Mouse (Mus musculus) forebrain, embryonic 12.5 days (tissue): Measurements from ENCODE around the gene Gm14440. TPM values are rescaled to one million over a fixed set of nuclear protein-coding genes. Genes with fewer than 3 reads are reported as not detected.
"Not testable (repeated sequence)": the region's sequence is repeated elsewhere in the genome, so short reads cannot be mapped to it uniquely, and the experiment has no call there.

Experiments used
- ATAC-seq: fragments of 200-750 bp; cut with Nextera tagmentation; 2 replicates; pipeline ENCODE4 v1.8.0; 2017; ENCODE audit warnings: moderate TSS enrichment; ENCODE audit not compliant: low FRiP score
- H3K27ac ChIP-seq: fragments of 300-500 bp; sonication (generic); 2 replicates; pipeline ENCODE4 v1.5.1; 2016; ENCODE audit warnings: mild to moderate bottlenecking
- H3K27me3 ChIP-seq: fragments of 300-500 bp; sonication (generic); 2 replicates; pipeline ENCODE4 v1.6.1; 2016; ENCODE audit warnings: mild to moderate bottlenecking
- H3K36me3 ChIP-seq: fragments of 300-500 bp; sonication (generic); replicated peaks from 2 replicates; pipeline ENCODE4 v1.6.1; 2016; ENCODE audit warnings: mild to moderate bottlenecking
- H3K4me1 ChIP-seq: fragments of 300-500 bp; sonication (generic); 2 replicates; pipeline ENCODE4 v1.6.1; 2016
- H3K4me2 ChIP-seq: fragments of 300-500 bp; sonication (generic); 2 replicates; pipeline ENCODE4 v1.6.1; 2016; ENCODE audit warnings: mild to moderate bottlenecking, moderate library complexity
- H3K4me3 ChIP-seq: fragments of 300-500 bp; sonication (generic); replicated peaks from 2 replicates; pipeline ENCODE4 v1.5.1; 2016; ENCODE audit warnings: mild to moderate bottlenecking
- H3K9ac ChIP-seq: fragments of 300-500 bp; sonication (generic); 2 replicates; pipeline ENCODE4 v1.6.1; 2016; ENCODE audit warnings: mild to moderate bottlenecking
- H3K9me3 ChIP-seq: fragments of 300-500 bp; sonication (generic); 2 replicates; pipeline ENCODE4 v1.6.1; 2016
- WGBS: fragments of 180-500 bp; shearing (Covaris S2); methylation state at CpG from one replicate; pipeline ENCODE4 v1.1.7; 2016; 5-methylcytosine and 5-hydroxymethylcytosine counted together
- polyA plus RNA-seq: library from polyadenylated mRNA; unstranded; fragments of >200 nt; fragmentation: Nextera tagmentation; extraction: Ambion mirVana; gene quantifications from 2 replicates; pipeline ENCODE4 v1.2.1, GENCODE M21; 2016

Gene Gm14440
- polyA plus RNA-seq, result 4.7 and 5.5 TPM in 2 replicates

DNA sequence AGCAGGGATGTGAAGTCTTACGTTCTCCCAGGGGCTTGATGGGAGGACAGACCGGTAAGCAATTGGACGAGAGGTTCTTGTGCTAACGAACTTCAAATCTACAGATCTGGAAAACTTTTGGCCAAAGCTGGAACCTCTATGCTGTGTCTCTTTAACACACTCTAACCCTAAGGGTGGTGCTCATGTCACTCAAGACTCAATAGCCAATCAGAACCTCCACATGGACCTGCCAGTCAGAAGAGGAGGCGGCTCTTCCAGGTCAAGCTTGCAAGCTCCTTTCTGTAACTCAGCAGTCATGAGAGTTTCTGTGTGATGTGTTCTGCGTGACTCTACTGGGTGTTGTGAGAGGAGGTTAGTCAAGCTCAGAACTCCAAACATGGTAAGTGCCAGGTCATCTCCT is at the start of gene Gm14440:
Gene Gm14440 (plus strand): TSS at position 301 of the 400 bp plus-strand sequence.
- not testable (repeated sequence) for H3K36me3 ChIP-seq, H3K9ac ChIP-seq, H3K9me3 ChIP-seq, H3K4me3 ChIP-seq, H3K4me2 ChIP-seq, H3K27ac ChIP-seq, ATAC-seq, H3K4me1 ChIP-seq, H3K27me3 ChIP-seq
- no CpG with 5 or more reads among the region's 6 CpGs for WGBS

Other genes with a start within 250 kb of the Gm14440 start
- gene Gm14393, start 207.3 kb upstream of the Gm14440 start, polyA plus RNA-seq, result 1.0 and 1.3 TPM in 2 replicates
- 5.9 and 6.2 TPM in 2 replicates for gene Gm14399, start 133.1 kb upstream of the Gm14440 start, polyA plus RNA-seq
- 1.1 and 1.4 TPM in 2 replicates for gene Gm14443, start 99.3 kb upstream of the Gm14440 start, polyA plus RNA-seq
- 6.9 and 7.6 TPM in 2 replicates for gene Gm14391, start 68.2 kb upstream of the Gm14440 start, polyA plus RNA-seq
- gene Gm4631, start 63.1 kb downstream of the Gm14440 start, polyA plus RNA-seq, result 19.8 and 22.2 TPM in 2 replicates
- gene Zfp968, start 97.3 kb downstream of the Gm14440 start, polyA plus RNA-seq, result 6.8 and 7.0 TPM in 2 replicates
- 9.5 and 10.8 TPM in 2 replicates for gene Gm4724, start 160.7 kb downstream of the Gm14440 start, polyA plus RNA-seq
- gene Zfp965, start 194.9 kb downstream of the Gm14440 start, polyA plus RNA-seq, result 6.1 and 8.8 TPM in 2 replicates